Mouse (Mus musculus) bone marrow macrophage, adult 2 months (primary cell): ENCODE measurements at regions not wholly inside any gene's neighbourhood (a gene's known extent, or its start where the extent isn't known, plus 50 kb on each side); places are given as distances from the start of the nearest gene placed in this dataset.

Source experiments
- CTCF ChIP-seq: IDR thresholded peaks from 2 replicates; pipeline ENCODE4 v1.5.1; 2012; ENCODE audit warnings: low read depth, mild to moderate bottlenecking, low read length, moderate library complexity
- POLR2A ChIP-seq: IDR thresholded peaks from 2 replicates; pipeline ENCODE4 v1.6.1; 2012; ENCODE audit warnings: mild to moderate bottlenecking, low read depth, low read length, borderline replicate concordance

DNA sequence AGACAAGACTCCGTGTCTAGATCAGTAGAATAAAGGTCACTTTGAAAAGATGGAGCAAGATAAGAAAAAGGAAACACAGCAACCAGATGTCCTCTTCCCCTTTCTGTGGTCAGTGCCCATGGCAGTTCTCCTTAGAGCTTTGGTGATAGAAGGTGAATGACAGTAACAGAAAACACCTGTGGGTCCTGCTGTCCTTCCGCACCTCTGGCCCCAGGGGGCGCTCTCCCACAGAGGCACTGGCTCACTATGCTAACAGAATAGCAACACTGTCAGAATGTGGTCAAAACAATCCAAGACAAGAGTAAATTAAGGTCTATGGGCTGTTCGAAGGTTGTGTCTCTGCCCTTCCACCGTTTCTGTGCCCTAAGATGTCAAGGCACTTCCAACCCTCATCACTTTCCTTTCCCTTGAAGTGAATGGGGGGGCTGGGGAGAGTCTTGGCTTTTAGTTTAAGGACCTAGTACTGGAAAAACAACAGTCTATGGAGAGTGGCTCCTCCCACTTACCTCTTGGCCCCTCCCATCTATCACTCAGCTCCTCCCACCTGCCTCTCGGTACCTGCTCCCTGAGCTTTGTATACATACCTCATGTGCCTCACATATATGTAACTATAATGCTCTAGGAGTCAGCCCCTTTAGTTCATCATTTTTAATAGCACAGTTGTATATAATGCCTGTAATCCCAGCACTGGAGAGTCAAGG is 86.2 kb upstream of the Tank start:
- TF ChIP-seq POLR2A, result no peak
- TF ChIP-seq CTCF, result peak; percentile 62; the same call in 1 of the 2 replicates
